Mouse (Mus musculus) embryonic facial prominence, embryonic 11.5 days (tissue): ENCODE measurements at regions not wholly inside any gene's neighbourhood (a gene's known extent, or its start where the extent isn't known, plus 50 kb on each side); places are given as distances from the start of the nearest gene placed in this dataset.

Experiments
- ATAC-seq: fragments of 200-750 bp; cut with Nextera tagmentation; replicated peaks from 2 replicates; pipeline ENCODE4 v1.8.0; 2017; ENCODE audit warnings: low read depth; ENCODE audit not compliant: insufficient number of reproducible peaks, low FRiP score, low TSS enrichment
- DNase-seq: peaks from one replicate; pipeline ENCODE4 v3.0.0-alpha.2; 2015; ENCODE audit warnings: low spot score
- H3K27ac ChIP-seq: fragments of 300-500 bp; sonication (generic); replicated peaks from 2 replicates; pipeline ENCODE4 v1.5.1; 2014; ENCODE audit warnings: mild to moderate bottlenecking, low read depth, low read length, control low read depth
- H3K27me3 ChIP-seq: fragments of 300-500 bp; sonication (generic); 2 replicates; pipeline ENCODE4 v1.6.1; 2014; ENCODE audit warnings: mild to moderate bottlenecking, low read length, moderate library complexity, mixed read lengths; ENCODE audit not compliant: control insufficient read depth, insufficient read depth
- H3K36me3 ChIP-seq: fragments of 300-500 bp; sonication (generic); replicated peaks from 2 replicates; pipeline ENCODE4 v1.6.1; 2014; ENCODE audit warnings: low read depth, mild to moderate bottlenecking, low read length, moderate library complexity, mixed read lengths; ENCODE audit not compliant: control insufficient read depth, insufficient read depth
- H3K4me1 ChIP-seq: fragments of 300-500 bp; sonication (generic); 2 replicates; pipeline ENCODE4 v1.6.1; 2014; ENCODE audit warnings: low read length, mixed read lengths; ENCODE audit not compliant: control insufficient read depth, insufficient read depth
- H3K4me2 ChIP-seq: fragments of 300-500 bp; sonication (generic); 2 replicates; pipeline ENCODE4 v1.6.1; 2014; ENCODE audit warnings: low read depth, mild to moderate bottlenecking, control low read depth, low read length, moderate library complexity
- H3K4me3 ChIP-seq: fragments of 300-500 bp; sonication (generic); 2 replicates; pipeline ENCODE4 v1.5.1; 2014; ENCODE audit warnings: low read depth, low read length, control low read depth
- H3K9ac ChIP-seq: fragments of 300-500 bp; sonication (generic); replicated peaks from 2 replicates; pipeline ENCODE4 v1.6.1; 2014; ENCODE audit warnings: mild to moderate bottlenecking, control low read depth, low read length
- H3K9me3 ChIP-seq: fragments of 300-500 bp; sonication (generic); replicated peaks from 2 replicates; pipeline ENCODE4 v1.6.1; 2016; ENCODE audit warnings: mild to moderate bottlenecking, low read length, inconsistent platforms, mixed read lengths; ENCODE audit not compliant: control insufficient read depth
- WGBS: fragments of 180-500 bp; shearing (Covaris S2); extraction: QIAGEN DNeasy Blood & Tissue Kit; methylation state at CpG from one replicate; pipeline ENCODE4 v1.1.7; 2014; 5-methylcytosine and 5-hydroxymethylcytosine counted together

DNA sequence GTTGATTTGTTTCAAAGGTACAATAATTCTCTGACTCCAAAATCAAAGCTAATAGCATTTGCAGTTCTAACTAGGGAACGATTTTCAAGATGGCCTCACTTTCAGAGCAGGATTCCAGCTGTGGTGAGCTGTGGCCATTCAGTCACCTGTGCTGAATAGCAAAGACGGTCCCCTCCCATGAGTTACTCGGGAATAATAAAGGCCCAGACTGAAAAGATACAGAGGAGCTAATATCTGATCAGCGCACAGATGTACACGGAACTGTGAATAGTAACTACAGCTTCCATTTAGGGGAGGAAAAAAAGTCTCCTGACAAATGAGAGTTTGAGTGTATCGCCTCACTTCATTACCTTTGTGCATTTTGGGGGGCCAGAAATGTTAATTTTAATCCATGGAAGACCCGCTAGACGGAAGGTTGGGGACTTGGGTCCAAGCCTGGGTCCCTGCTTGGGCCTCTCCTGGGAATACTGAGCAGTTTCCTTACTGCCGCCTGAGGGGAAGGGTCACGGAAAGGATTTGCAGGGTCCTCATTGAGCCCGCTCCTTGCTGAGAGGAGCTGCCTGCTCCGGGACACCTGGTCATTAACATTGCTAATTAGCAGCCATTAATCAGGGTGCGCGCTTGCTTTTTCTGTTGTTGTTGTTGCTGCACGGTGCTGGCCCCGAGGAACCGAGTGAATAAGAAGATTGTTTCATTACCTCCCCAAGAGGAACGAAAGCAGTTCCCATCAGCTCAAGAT lies 421.2 kb upstream of the Atp11b start:
- H3K9ac ChIP-seq = no peak overlapping the region
- no peak overlapping the region for H3K4me2 ChIP-seq
- H3K36me3 ChIP-seq = no peaks in the 10 kb centered on the region
- H3K9me3 ChIP-seq = no peaks in the 10 kb centered on the region
- DNase-seq (no peak), ATAC-seq (0 out of 2 replicates have a peak, but pooled peaks have one; percentile 39)
- H3K4me3 ChIP-seq = no peak overlapping the region
- no peaks in the 10 kb centered on the region for H3K27me3 ChIP-seq
- no peak overlapping the region for H3K27ac ChIP-seq
- H3K4me1 ChIP-seq = no peaks in the 10 kb centered on the region
- WGBS = 7% methylated on average over 18 of the region's 18 CpGs

DNA sequence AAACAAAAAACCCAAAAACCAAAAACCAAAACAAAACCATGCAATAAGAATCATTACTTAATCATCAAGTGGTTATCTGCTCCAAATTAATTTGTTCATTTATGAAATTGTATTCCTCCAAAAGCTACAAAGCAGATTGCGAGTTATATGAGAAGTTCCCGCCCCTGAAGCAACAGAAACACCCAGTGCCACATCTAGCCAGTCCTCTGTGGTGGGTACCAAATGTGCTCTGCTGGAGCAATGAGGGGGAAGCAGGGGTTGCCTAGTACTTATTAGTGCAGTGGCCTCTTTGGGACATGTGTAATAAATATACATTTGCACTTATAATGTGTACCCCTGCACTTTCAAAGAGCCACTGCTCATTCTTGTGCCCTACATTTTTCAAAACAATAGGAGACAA lies 419.9 kb upstream of the Atp11b start:
- H3K36me3 ChIP-seq = no peaks in the 10 kb centered on the region
- WGBS = 55% methylated on average over 2 of the region's 2 CpGs
- no peak overlapping the region for H3K4me2 ChIP-seq
- H3K27me3 ChIP-seq = no peaks in the 10 kb centered on the region
- H3K4me1 ChIP-seq = no peaks in the 10 kb centered on the region
- no peak overlapping the region for H3K9ac ChIP-seq
- ATAC-seq (no peak), DNase-seq (no peak)
- no peak overlapping the region for H3K4me3 ChIP-seq
- H3K27ac ChIP-seq = no peak overlapping the region
- H3K9me3 ChIP-seq = no peaks in the 10 kb centered on the region

DNA sequence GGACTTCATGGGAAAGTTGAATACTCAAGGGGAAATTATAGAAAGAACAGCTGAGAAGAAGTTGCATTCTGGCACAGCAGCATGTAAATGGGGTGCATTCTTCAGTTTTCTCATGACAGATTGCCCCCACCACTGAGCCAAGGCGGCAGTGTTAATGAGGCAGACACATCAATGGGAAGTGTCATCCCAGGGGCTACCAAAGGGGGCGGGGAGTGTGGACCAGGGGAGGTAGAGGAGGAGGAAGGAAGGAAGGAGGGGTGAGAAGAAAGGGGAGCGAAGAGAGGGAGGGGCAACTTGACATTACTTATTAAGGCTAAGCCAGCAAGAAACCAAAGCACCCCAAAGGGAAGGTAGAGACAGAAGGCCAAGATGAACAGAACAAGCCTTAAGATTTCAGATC lies 419.4 kb upstream of the Atp11b start:
- no peak for DNase-seq

DNA sequence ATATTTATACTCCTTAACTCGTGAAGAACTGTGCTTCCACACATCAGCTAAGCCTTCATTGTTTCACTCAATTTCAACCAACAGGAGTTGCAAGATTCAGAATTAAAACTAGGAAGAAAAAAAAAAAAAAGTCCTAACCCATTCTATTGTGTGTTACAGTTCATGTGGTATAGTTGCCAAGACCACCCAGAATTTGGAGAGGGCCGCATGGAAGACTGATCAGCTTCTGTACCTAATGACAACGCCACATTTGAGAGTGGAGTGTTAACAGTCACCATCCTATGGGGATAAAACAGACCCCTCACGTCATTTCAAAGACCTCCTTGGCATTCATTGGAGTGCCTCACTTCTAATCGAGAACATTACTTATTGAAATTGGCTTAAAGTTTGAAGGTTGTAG lies 418.1 kb upstream of the Atp11b start:
- Histone ChIP-seq H3K27ac (no peak overlapping the region), H3K4me3 (no peak overlapping the region)
- ATAC-seq = no peak

More for the DNA sequence above, 419.4 kb upstream of the Atp11b start:
- H3K4me2 ChIP-seq = no peak overlapping the region
- no peak overlapping the region for H3K9ac ChIP-seq
- no peak overlapping the region for H3K4me3 ChIP-seq
- H3K27me3 ChIP-seq = no peaks in the 10 kb centered on the region
- ATAC-seq = no peak
- no peak overlapping the region for H3K27ac ChIP-seq
- H3K36me3 ChIP-seq = no peaks in the 10 kb centered on the region
- H3K4me1 ChIP-seq = no peaks in the 10 kb centered on the region
- 29% methylated on average over 3 of the region's 3 CpGs for WGBS
- no peaks in the 10 kb centered on the region for H3K9me3 ChIP-seq

DNA sequence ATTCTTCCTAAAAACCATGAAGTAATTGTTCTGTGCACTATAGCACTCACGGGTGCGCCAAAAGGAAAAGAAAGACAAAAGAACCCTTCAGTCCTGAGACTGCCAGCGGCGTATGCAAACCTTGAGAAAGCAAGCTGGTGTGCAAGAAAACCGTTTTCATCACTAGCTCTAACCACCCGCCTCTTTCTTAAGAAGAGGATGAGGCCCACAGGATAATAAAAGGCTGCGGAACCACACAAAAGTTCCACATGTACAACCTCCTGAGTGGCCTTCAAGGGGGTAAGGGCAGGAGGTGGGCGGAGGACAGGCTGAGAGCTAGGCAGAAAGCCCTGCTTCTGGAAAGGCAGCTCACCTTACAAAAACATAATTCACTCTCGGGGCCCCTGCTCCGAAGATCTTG lies 413.4 kb upstream of the Atp11b start:
- Histone ChIP-seq H3K4me1 (peaks cover 4% of the 10 kb centered on the region), H3K9ac (peak overlapping the region; percentile 57), H3K9me3 (no peaks in the 10 kb centered on the region), H3K27ac (peak overlapping the region; percentile 87), H3K4me2 (peak overlapping the region; percentile 62), H3K4me3 (peak overlapping the region; percentile 30), H3K27me3 (no peaks in the 10 kb centered on the region), H3K36me3 (no peaks in the 10 kb centered on the region)
- DNase-seq (no peak), ATAC-seq (peak; percentile 69)
- WGBS = 3% methylated on average over 10 of the region's 10 CpGs

More for the DNA sequence above, 418.1 kb upstream of the Atp11b start:
- Histone ChIP-seq H3K4me1 (no peaks in the 10 kb centered on the region), H3K36me3 (no peaks in the 10 kb centered on the region), H3K9ac (no peak overlapping the region), H3K9me3 (no peaks in the 10 kb centered on the region), H3K27me3 (no peaks in the 10 kb centered on the region), H3K4me2 (no peak overlapping the region)
- WGBS = 57% methylated on average over 5 of the region's 5 CpGs
- DNase-seq = no peak

DNA sequence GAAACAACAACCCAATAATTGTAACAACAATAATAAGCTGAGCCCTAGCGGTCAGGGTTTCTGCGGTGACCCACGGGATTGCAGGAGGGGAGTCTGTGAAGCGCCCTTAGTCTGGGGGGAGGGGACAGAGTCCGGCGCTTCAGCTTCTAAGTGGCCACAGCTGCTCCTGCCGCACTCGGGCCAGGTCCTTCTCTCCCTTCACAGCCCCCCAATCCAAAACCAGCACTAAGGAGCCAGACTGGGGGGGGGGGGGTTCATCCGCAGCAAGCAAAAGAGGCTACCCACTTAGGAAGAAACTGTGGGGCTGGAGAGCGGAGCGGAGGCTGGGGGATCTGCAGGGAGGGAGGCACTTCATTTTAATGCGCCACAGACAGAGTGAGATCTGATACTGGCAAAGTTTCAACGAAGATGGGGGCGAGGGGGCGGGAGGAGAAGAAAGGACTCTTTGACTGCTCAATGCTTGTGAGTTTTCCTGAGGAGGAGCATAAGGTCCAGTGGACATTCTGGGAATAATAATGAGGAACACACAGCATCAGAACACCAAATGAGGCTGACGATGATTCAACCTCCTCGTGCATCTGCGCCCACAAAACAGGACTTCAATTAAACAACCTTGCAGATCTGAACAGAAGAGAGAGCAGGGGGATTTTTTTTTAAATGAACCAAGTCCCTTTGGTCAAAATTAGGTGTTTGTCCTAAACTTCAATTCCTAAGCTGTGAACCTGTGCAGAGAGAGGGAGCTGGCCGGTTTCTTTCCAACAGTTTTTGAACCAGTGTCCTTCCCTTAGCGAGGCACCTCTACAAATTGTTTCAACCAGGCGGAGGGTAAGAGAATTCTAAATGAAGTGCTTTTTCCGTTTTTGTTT lies 412.7 kb upstream of the Atp11b start:
- Histone ChIP-seq H3K4me1 (peaks cover 4% of the 10 kb centered on the region), H3K4me2 (peak overlapping the region; percentile 62), H3K9me3 (no peaks in the 10 kb centered on the region), H3K27ac (peak overlapping the region; percentile 87), H3K36me3 (no peaks in the 10 kb centered on the region), H3K4me3 (peak overlapping the region; percentile 30), H3K9ac (peak overlapping the region; percentile 57), H3K27me3 (no peaks in the 10 kb centered on the region)
- DNase-seq (peak; percentile 88), ATAC-seq (peak; percentile 92)
- WGBS = under 1% methylated on average over 22 of the region's 22 CpGs

DNA sequence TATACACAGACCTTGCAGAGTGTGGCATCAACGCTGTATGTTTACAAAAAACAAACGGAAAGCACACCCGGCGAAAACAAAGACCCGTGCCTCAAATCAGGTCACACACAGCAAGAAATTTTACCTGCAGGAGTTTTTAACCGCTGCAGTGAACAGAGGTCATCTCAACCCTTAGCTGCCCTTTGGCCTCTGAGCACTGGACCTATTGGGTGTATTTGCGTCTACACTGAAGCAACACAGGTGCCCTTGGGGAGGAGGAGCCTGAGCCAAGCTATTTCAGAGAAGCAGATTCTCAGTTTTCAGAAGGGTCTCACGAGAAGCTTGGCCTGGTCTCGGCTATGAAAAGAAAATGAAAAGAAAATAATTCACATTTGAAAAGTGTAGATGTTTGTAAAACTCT lies 412.1 kb upstream of the Atp11b start:
- H3K4me1 ChIP-seq = peaks cover 4% of the 10 kb centered on the region
- H3K36me3 ChIP-seq = no peaks in the 10 kb centered on the region
- ATAC-seq = no peak
- WGBS = 4% methylated on average over 9 of the region's 9 CpGs
- H3K9me3 ChIP-seq = no peaks in the 10 kb centered on the region
- no peaks in the 10 kb centered on the region for H3K27me3 ChIP-seq
- H3K9ac ChIP-seq = peak overlapping the region; percentile 23; the same call in 1 of the 2 replicates
- H3K27ac ChIP-seq = peak overlapping the region; percentile 87
- H3K4me3 ChIP-seq = no peak overlapping the region
- H3K4me2 ChIP-seq = peak overlapping the region; percentile 19; the same call in 1 of the 2 replicates
- DNase-seq = no peak

DNA sequence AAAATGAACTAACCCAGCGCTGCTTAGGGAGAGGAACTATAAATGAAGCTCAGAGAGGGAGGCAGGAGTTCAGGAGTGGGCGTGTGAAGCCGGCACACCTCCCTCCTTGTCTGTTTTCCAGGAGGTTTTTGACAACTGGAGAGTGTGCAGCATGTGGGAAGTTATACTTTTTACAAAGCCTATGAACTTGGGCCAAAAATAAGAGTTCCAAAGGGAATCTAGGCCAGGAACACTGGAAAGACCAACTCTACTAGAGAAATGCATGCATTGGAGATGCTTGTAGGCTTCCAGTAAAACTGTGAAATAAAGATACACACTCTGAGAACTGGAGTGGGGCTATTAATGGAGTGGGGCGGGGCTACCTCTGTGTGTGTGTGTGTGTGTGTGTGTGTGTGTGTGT lies 411.3 kb upstream of the Atp11b start:
- DNase-seq = no peak
- no peak overlapping the region for H3K4me3 ChIP-seq
- H3K4me2 ChIP-seq = no peak overlapping the region
- peaks cover 4% of the 10 kb centered on the region for H3K4me1 ChIP-seq
- H3K36me3 ChIP-seq = no peaks in the 10 kb centered on the region
- no peaks in the 10 kb centered on the region for H3K9me3 ChIP-seq
- WGBS = 54% methylated on average over 4 of the region's 4 CpGs
- H3K27me3 ChIP-seq = no peaks in the 10 kb centered on the region
- no peak overlapping the region for H3K27ac ChIP-seq
- ATAC-seq = no peak
- no peak overlapping the region for H3K9ac ChIP-seq
